Mouse (Mus musculus): Measurements from ENCODE around the gene Anapc13. TPM values are rescaled to one million over a fixed set of nuclear protein-coding genes. Genes with fewer than 3 reads are reported as not detected.

Anapc13 gene
- total RNA-seq (2021), result 100 to 1,000 TPM; 280 to 292 TPM

- peak; percentile 99 for DNase-seq
Measured at GRCm38 (mm10) chr9:102625983-102626838, at the start of gene Anapc13, which contains the start of gene Cep63. Anapc13 (plus strand) TSS chr9:102626296. Cep63 (minus strand) TSS chr9:102626534.

- peak; percentile 14 for DNase-seq
Measured at GRCm38 (mm10) chr9:102577480-102577879, 48.6 kb upstream of the Anapc13 start.

GRCm38 (mm10) chr9:102581921-102582469, 44.1 kb upstream of the Anapc13 start:
- DNase-seq, result no peak

- DNase-seq, result no peak
Measured at GRCm38 (mm10) chr9:102587347-102587746, 38.7 kb upstream of the Anapc13 start.

- DNase-seq, result no peak
Measured at GRCm38 (mm10) chr9:102594667-102595393, 31.3 kb upstream of the Anapc13 start.

GRCm38 (mm10) chr9:102595662-102596436, 30.2 kb upstream of the Anapc13 start:
- no peak for DNase-seq

GRCm38 (mm10) chr9:102601187-102601586, 24.9 kb upstream of the Anapc13 start:
- DNase-seq, result no peak

- DNase-seq, result no peak
Measured at GRCm38 (mm10) chr9:102601666-102602065, 24.4 kb upstream of the Anapc13 start.

GRCm38 (mm10) chr9:102605162-102605561, 20.9 kb upstream of the Anapc13 start:
- no peak for DNase-seq

- DNase-seq, result no peak
Measured at GRCm38 (mm10) chr9:102607471-102607870, 18.6 kb upstream of the Anapc13 start.

- no peak for DNase-seq
Measured at GRCm38 (mm10) chr9:102609221-102609620, 16.9 kb upstream of the Anapc13 start.

GRCm38 (mm10) chr9:102615071-102615470, 11.0 kb upstream of the Anapc13 start:
- DNase-seq, result no peak

- no peak for DNase-seq
Measured at GRCm38 (mm10) chr9:102616267-102616666, 9.8 kb upstream of the Anapc13 start.

GRCm38 (mm10) chr9:102621385-102621784, 4.7 kb upstream of the Anapc13 start:
- no peak for DNase-seq

- peak; percentile 65 for DNase-seq
Measured at GRCm38 (mm10) chr9:102622192-102622857, 3.8 kb upstream of the Anapc13 start.

GRCm38 (mm10) chr9:102622876-102623275, 3.2 kb upstream of the Anapc13 start:
- no peak for DNase-seq

GRCm38 (mm10) chr9:102623581-102623980, 2.5 kb upstream of the Anapc13 start:
- DNase-seq, result no peak

GRCm38 (mm10) chr9:102625401-102625982, 604 bp upstream of the Anapc13 start:
- DNase-seq, result no peak

GRCm38 (mm10) chr9:102626839-102627225, 736 bp downstream of the Anapc13 start:
- DNase-seq, result no peak

GRCm38 (mm10) chr9:102627442-102627841, 1.3 kb downstream of the Anapc13 start:
- DNase-seq, result no peak

- no peak for DNase-seq
Measured at GRCm38 (mm10) chr9:102629052-102629451, 3.0 kb downstream of the Anapc13 start.
